Mouse (Mus musculus) heart, adult 2 months (tissue): ENCODE data around the gene Fes. TPM values are rescaled to one million over a fixed set of nuclear protein-coding genes. Genes with fewer than 3 reads are reported as not detected.

Experiments
- DNase-seq, 2 experiments: peaks; one replicate each; pipeline ENCODE4 v3.0.0; 2021
- H3K27ac ChIP-seq: fragments of 200-600 bp; 2 replicates; pipeline ENCODE4 v1.8.1; 2022
- H3K27me3 ChIP-seq: fragments of 200-500 bp; 2 replicates; pipeline ENCODE4 v1.6.1; 2012; ENCODE audit warnings: mild to moderate bottlenecking, low read length, inconsistent platforms, mixed read lengths; ENCODE audit not compliant: control insufficient read depth, insufficient read depth
- H3K36me3 ChIP-seq: fragments of 200-500 bp; 2 replicates; pipeline ENCODE4 v1.6.1; 2012; ENCODE audit warnings: low read length, inconsistent platforms; ENCODE audit not compliant: control insufficient read depth, insufficient read depth
- H3K4me1 ChIP-seq: fragments of 200-500 bp; 2 replicates; pipeline ENCODE4 v1.6.1; 2011; ENCODE audit warnings: low read length; ENCODE audit not compliant: control insufficient read depth, insufficient read depth
- H3K4me3 ChIP-seq: fragments of 200-600 bp; 2 replicates; pipeline ENCODE4 v1.8.1; 2022
- H3K79me2 ChIP-seq: fragments of 200-500 bp; replicated peaks from 2 replicates; pipeline ENCODE4 v1.6.1; 2012; ENCODE audit warnings: mild to moderate bottlenecking, inconsistent platforms, low read length, moderate library complexity, mixed read lengths; ENCODE audit not compliant: control insufficient read depth, insufficient read depth
- H3K9ac ChIP-seq: fragments of 200-500 bp; 2 replicates; pipeline ENCODE4 v1.6.1; 2012; ENCODE audit warnings: low read depth, mild to moderate bottlenecking, control low read depth, inconsistent platforms, low read length, mixed read lengths
- CTCF ChIP-seq: fragments of 200-600 bp; IDR thresholded peaks from 2 replicates; pipeline ENCODE4 v1.8.1; 2022; ENCODE audit warnings: antibody characterized with exemption, mild to moderate bottlenecking, moderate library complexity
- EP300 ChIP-seq: fragments of 200-500 bp; IDR thresholded peaks from 2 replicates; pipeline ENCODE4 v1.6.1; 2011; ENCODE audit warnings: low read depth, low read length, control low read depth; ENCODE audit not compliant: insufficient read depth
- POLR2A ChIP-seq: fragments of 200-500 bp; IDR thresholded peaks from 2 replicates; pipeline ENCODE4 v1.6.1; 2011; ENCODE audit warnings: mild to moderate bottlenecking, low read depth, low read length, control low read depth; ENCODE audit not compliant: insufficient read depth
- WGBS: fragments of 180-500 bp; shearing (Covaris S2); methylation state at CpG from one replicate; pipeline ENCODE4 v1.1.7; 2018; 5-methylcytosine and 5-hydroxymethylcytosine counted together
- intact Hi-C: fragments of 180-260 bp; cut with DNase I; formaldehyde crosslinking; loops from one replicate; pipeline ENCODE4 v1.15.1; 2025
- polyA plus RNA-seq: library from polyadenylated mRNA; depleted of rRNA; stranded (reverse); fragments of >200 nt; gene quantifications from 2 replicates; pipeline ENCODE4 v1.2.3, GENCODE M21; 2012
- total RNA-seq, 2 experiments: library from RNA; stranded (reverse); gene quantifications; 2 replicates each; pipeline ENCODE4 v1.2.3; 2021

The Fes gene
- total and polyA plus RNA-seq, 3 experiments: 8.9 to 15.4 (median 9.8) TPM

- Histone ChIP-seq H3K4me1 (peaks cover 10% of the 10 kb centered on the region), H3K4me3 (no peak overlapping the region), H3K27ac (no peak overlapping the region), H3K36me3 (no peaks in the 10 kb centered on the region), H3K9ac (no peak overlapping the region), H3K79me2 (no peaks in the 10 kb centered on the region), H3K27me3 (no peaks in the 10 kb centered on the region)
- 95% methylated on average over 6 of the region's 6 CpGs for WGBS
- no peak for DNase-seq
- TF ChIP-seq CTCF (peak; percentile 45), POLR2A (no peak), EP300 (no peak)
- intact Hi-C loops: no loop called here
Measured at GRCm38 (mm10) chr7:80424722-80425121, 37.0 kb upstream of the Fes start.

- Histone ChIP-seq H3K4me1 (peaks cover 10% of the 10 kb centered on the region), H3K36me3 (no peaks in the 10 kb centered on the region), H3K27ac (peak overlapping the region; percentile 52), H3K79me2 (no peaks in the 10 kb centered on the region), H3K9ac (0 out of 2 replicates have a peak overlapping the region, but pooled peaks have one; percentile 3), H3K27me3 (no peaks in the 10 kb centered on the region), H3K4me3 (peak overlapping the region; percentile 33)
- intact Hi-C loops: no loop called here
- TF ChIP-seq EP300: no peak
- no peak for TF ChIP-seq POLR2A
- peak; percentile 37 for TF ChIP-seq CTCF
- WGBS: 12% methylated on average over 20 of the region's 20 CpGs
- DNase-seq: peak; percentile 56 to 67
Measured at GRCm38 (mm10) chr7:80422759-80423480, 35.2 kb upstream of the Fes start.

- Histone ChIP-seq H3K4me1 (peaks cover 4% of the 10 kb centered on the region), H3K79me2 (no peaks in the 10 kb centered on the region), H3K4me3 (no peak overlapping the region), H3K9ac (no peak overlapping the region), H3K27me3 (no peaks in the 10 kb centered on the region), H3K27ac (no peak overlapping the region), H3K36me3 (no peaks in the 10 kb centered on the region)
- no peak for DNase-seq
- 96% methylated on average over 6 of the region's 6 CpGs for WGBS
- TF ChIP-seq POLR2A: no peak
- no peak for TF ChIP-seq EP300
- no peak for TF ChIP-seq CTCF
- intact Hi-C loops: no loop called here
Measured at GRCm38 (mm10) chr7:80421576-80421975, 33.8 kb upstream of the Fes start.

GRCm38 (mm10) chr7:80420586-80420985 lies 32.8 kb upstream of the Fes start:
- no peak for DNase-seq
- Histone ChIP-seq H3K4me1 (peaks cover 3% of the 10 kb centered on the region; the same call in 1 of the 2 replicates), H3K79me2 (no peaks in the 10 kb centered on the region), H3K4me3 (no peak overlapping the region), H3K27ac (no peak overlapping the region), H3K36me3 (no peaks in the 10 kb centered on the region), H3K9ac (no peak overlapping the region), H3K27me3 (no peaks in the 10 kb centered on the region)
- intact Hi-C loops: no loop called here
- TF ChIP-seq CTCF: no peak
- TF ChIP-seq EP300: no peak
- no peak for TF ChIP-seq POLR2A
- 71% methylated on average over 4 of the region's 4 CpGs for WGBS

- intact Hi-C loops: no loop called here
- no peak overlapping the region for H3K9ac ChIP-seq
- WGBS: 72% methylated on average over 3 of the region's 3 CpGs
- no peak overlapping the region for H3K4me3 ChIP-seq
- TF ChIP-seq CTCF: no peak
- no peak for TF ChIP-seq POLR2A
- no peak for TF ChIP-seq EP300
- no peak overlapping the region for H3K27ac ChIP-seq
- no peaks in the 10 kb centered on the region for H3K27me3 ChIP-seq
- no peaks in the 10 kb centered on the region for H3K36me3 ChIP-seq
- no peak for DNase-seq
- peaks cover 3% of the 10 kb centered on the region; the same call in 1 of the 2 replicates for H3K4me1 ChIP-seq
- H3K79me2 ChIP-seq: no peaks in the 10 kb centered on the region
Measured at GRCm38 (mm10) chr7:80419278-80419677, 31.5 kb upstream of the Fes start.

- no peaks in the 10 kb centered on the region for H3K79me2 ChIP-seq
- no peak overlapping the region for H3K27ac ChIP-seq
- intact Hi-C loops: no loop called here
- no peak for DNase-seq
- peaks cover 8% of the 10 kb centered on the region for H3K4me1 ChIP-seq
- H3K4me3 ChIP-seq: no peak overlapping the region
- 85% methylated on average over 3 of the region's 3 CpGs for WGBS
- H3K36me3 ChIP-seq: no peaks in the 10 kb centered on the region
- no peaks in the 10 kb centered on the region for H3K27me3 ChIP-seq
- no peak overlapping the region for H3K9ac ChIP-seq
- TF ChIP-seq POLR2A: no peak
- no peak for TF ChIP-seq EP300
- TF ChIP-seq CTCF: no peak
Measured at GRCm38 (mm10) chr7:80418036-80418435, 30.3 kb upstream of the Fes start.
